ENCODE assay signal across 24 mouse cellular contexts in genomic region chr9:116038275-116038674, GRCm38 (mm10).
"Had no signal": no experiment of that assay in that cellular context is flagged by ENCODE, and none has a peak within 500 bp of the region (broad histone marks: within the 10 kb centered on the region; RNA-seq: fewer than 3 reads in every experiment).

No protein-coding gene starts in this region.

- H3K4me3 ChIP-seq: kidney, embryonic 15.5 days; left cerebral cortex, adult 2 months; limb, embryonic 13.5 days; liver, embryonic 13.5 days; megakaryocyte, embryonic 14.5 days; midbrain, embryonic 10.5 days; neural tube, embryonic 12.5 days; neural tube, embryonic 15.5 days had no signal

- H3K36me3 ChIP-seq: kidney, embryonic 15.5 days; limb, embryonic 13.5 days; liver, embryonic 13.5 days; midbrain, embryonic 10.5 days; neural tube, embryonic 12.5 days; neural tube, embryonic 15.5 days had no signal

- H3K27me3 ChIP-seq: liver, embryonic 13.5 days; neural tube, embryonic 12.5 days; neural tube, embryonic 15.5 days had no signal

- H3K27ac ChIP-seq: kidney, embryonic 15.5 days; left cerebral cortex, adult 2 months; liver, embryonic 13.5 days; midbrain, embryonic 10.5 days; neural tube, embryonic 12.5 days; neural tube, embryonic 15.5 days; stomach, postnatal 0 days had no signal

- H3K9ac ChIP-seq: kidney, embryonic 15.5 days; limb, embryonic 13.5 days; liver, embryonic 13.5 days; neural tube, embryonic 12.5 days; neural tube, embryonic 15.5 days had no signal

- H3K4me2 ChIP-seq: kidney, embryonic 15.5 days; limb, embryonic 13.5 days; liver, embryonic 13.5 days; neural tube, embryonic 12.5 days; neural tube, embryonic 15.5 days had no signal

- DNase-seq: kidney, adult 11 months; kidney, adult 8-10 months; kidney, postnatal 10 days; kidney, postnatal 36 days; layer of hippocampus, postnatal 36 days; left cerebral cortex, postnatal 4 days; liver, embryonic 13.5 days; lung, adult 2 months; lung, postnatal 10 days; lung, postnatal 36 days; right cerebral cortex, adult 18-20 months; right cerebral cortex, postnatal 14 days; right cerebral cortex, postnatal 4 days; thymus, adult 2 months; thymus, postnatal 14 days; thymus, postnatal 4 days had no signal

- H3K9me3 ChIP-seq: kidney, embryonic 15.5 days; limb, embryonic 13.5 days; liver, embryonic 13.5 days; megakaryocyte, embryonic 14.5 days; midbrain, embryonic 10.5 days; neural tube, embryonic 12.5 days; neural tube, embryonic 15.5 days had no signal

- H3K4me1 ChIP-seq: kidney, embryonic 15.5 days; liver, embryonic 13.5 days; midbrain, embryonic 10.5 days; neural tube, embryonic 12.5 days had no signal
